Mouse (Mus musculus) heart, embryonic 16.5 days (tissue): ENCODE data around the gene Tmem234. TPM values are rescaled to one million over a fixed set of nuclear protein-coding genes. Genes with fewer than 3 reads are reported as not detected.

Experiments
- ATAC-seq: fragments of 200-750 bp; cut with Nextera tagmentation; replicated peaks from 2 replicates; pipeline ENCODE4 v1.8.0; 2017; ENCODE audit warnings: moderate number of reproducible peaks; ENCODE audit not compliant: insufficient read depth, low FRiP score; ENCODE audit errors: extremely low read depth
- H3K27ac ChIP-seq: fragments of 300-500 bp; sonication (generic); 2 replicates; pipeline ENCODE4 v1.5.1; 2014; ENCODE audit warnings: mild to moderate bottlenecking, low read length, control low read depth, moderate library complexity
- H3K27me3 ChIP-seq: fragments of 300-500 bp; sonication (generic); 2 replicates; pipeline ENCODE4 v1.6.1; 2014; ENCODE audit warnings: low read length, mixed read lengths; ENCODE audit not compliant: control insufficient read depth, insufficient read depth
- H3K36me3 ChIP-seq: fragments of 300-500 bp; sonication (generic); 2 replicates; pipeline ENCODE4 v1.6.1; 2014; ENCODE audit not compliant: control insufficient read depth, insufficient read depth
- H3K4me1 ChIP-seq: fragments of 300-500 bp; sonication (generic); 2 replicates; pipeline ENCODE4 v1.6.1; 2014; ENCODE audit warnings: low read length, mixed read lengths; ENCODE audit not compliant: control insufficient read depth, insufficient read depth
- H3K4me2 ChIP-seq: fragments of 300-500 bp; sonication (generic); 2 replicates; pipeline ENCODE4 v1.6.1; 2014; ENCODE audit warnings: low read depth, mild to moderate bottlenecking, control low read depth, low read length
- H3K4me3 ChIP-seq: fragments of 300-500 bp; sonication (generic); 2 replicates; pipeline ENCODE4 v1.5.1; 2014; ENCODE audit warnings: mild to moderate bottlenecking, control low read depth, low read length
- H3K9ac ChIP-seq: fragments of 300-500 bp; sonication (generic); 2 replicates; pipeline ENCODE4 v1.6.1; 2014; ENCODE audit warnings: low read length, control low read depth
- H3K9me3 ChIP-seq: fragments of 300-500 bp; sonication (generic); replicated peaks from 2 replicates; pipeline ENCODE4 v1.6.1; 2016; ENCODE audit warnings: low read length; ENCODE audit not compliant: control insufficient read depth
- WGBS: fragments of 180-500 bp; shearing (Covaris S2); extraction: QIAGEN DNeasy Blood & Tissue Kit; methylation state at CpG from one replicate; pipeline ENCODE4 v1.1.7; 2014; 5-methylcytosine and 5-hydroxymethylcytosine counted together
- polyA plus RNA-seq: library from polyadenylated mRNA; unstranded; fragments of >200 nt; fragmentation: Nextera tagmentation; extraction: Ambion mirVana; gene quantifications from 2 replicates; pipeline ENCODE4 v1.2.1, GENCODE M21; 2015

Gene Tmem234
- polyA plus RNA-seq, 1 experiment from 2014 or later: 148 TPM

GRCm38 (mm10) chr4:129576863-129577491 lies 23.5 kb upstream of the Tmem234 start:
- Histone ChIP-seq H3K27ac (no peak overlapping the region), H3K9ac (peak overlapping the region; percentile 6; the same call in 1 of the 2 replicates), H3K4me3 (peak overlapping the region; percentile 8; the same call in 1 of the 2 replicates), H3K4me1 (peaks cover 9% of the 10 kb centered on the region), H3K4me2 (peak overlapping the region; percentile 35), H3K36me3 (no peaks in the 10 kb centered on the region), H3K27me3 (no peaks in the 10 kb centered on the region), H3K9me3 (no peaks in the 10 kb centered on the region)
- WGBS: 24% methylated on average over 21 of the region's 21 CpGs
- ATAC-seq: no peak

- 81% methylated on average over 7 of the region's 7 CpGs for WGBS
- Histone ChIP-seq H3K9me3 (no peaks in the 10 kb centered on the region), H3K27ac (peak overlapping the region; percentile 70), H3K4me3 (no peak overlapping the region), H3K4me1 (peaks cover 8% of the 10 kb centered on the region), H3K4me2 (peak overlapping the region; percentile 35), H3K9ac (no peak overlapping the region), H3K36me3 (no peaks in the 10 kb centered on the region), H3K27me3 (no peaks in the 10 kb centered on the region)
- ATAC-seq: no peak
Observed at GRCm38 (mm10) chr4:129577688-129578087, 22.8 kb upstream of the Tmem234 start.

GRCm38 (mm10) chr4:129578466-129578865 lies 22.0 kb upstream of the Tmem234 start, which contains the start of gene Fam167b:
Gene Fam167b (minus strand): TSS chr4:129578549.
- 54% methylated on average over 5 of the region's 5 CpGs for WGBS
- no peaks in the 10 kb centered on the region for H3K27me3 ChIP-seq
- H3K27ac ChIP-seq: peak within 1 kb of the TSS; percentile 70
- no peaks in the 10 kb centered on the region for H3K9me3 ChIP-seq
- no peak within 1 kb of the TSS for H3K4me3 ChIP-seq
- peak within 1 kb of the TSS; percentile 6; the same call in 1 of the 2 replicates for H3K9ac ChIP-seq
- 0 out of 2 replicates have a peak, but pooled peaks have one; percentile 16 for ATAC-seq
- H3K36me3 ChIP-seq: no peaks in the 10 kb centered on the region
- H3K4me1 ChIP-seq: peaks cover 7% of the 10 kb centered on the region
- H3K4me2 ChIP-seq: peak within 1 kb of the TSS; percentile 35

- WGBS: 67% methylated on average over 7 of the region's 7 CpGs
- peaks cover 10% of the 10 kb centered on the region; the same call in 1 of the 2 replicates for H3K4me1 ChIP-seq
- 0 out of 2 replicates have a peak overlapping the region, but pooled peaks have one; percentile 22 for H3K27ac ChIP-seq
- H3K9me3 ChIP-seq: no peaks in the 10 kb centered on the region
- no peak overlapping the region for H3K4me3 ChIP-seq
- no peaks in the 10 kb centered on the region for H3K27me3 ChIP-seq
- no peak for ATAC-seq
- no peaks in the 10 kb centered on the region for H3K36me3 ChIP-seq
- no peak overlapping the region for H3K9ac ChIP-seq
- no peak overlapping the region for H3K4me2 ChIP-seq
Observed at GRCm38 (mm10) chr4:129580347-129580746, 20.1 kb upstream of the Tmem234 start.

GRCm38 (mm10) chr4:129582251-129582650 lies 18.2 kb upstream of the Tmem234 start:
- WGBS: 75% methylated on average over 1 of the region's 1 CpGs
- Histone ChIP-seq H3K27me3 (no peaks in the 10 kb centered on the region), H3K9me3 (no peaks in the 10 kb centered on the region), H3K4me1 (peaks cover 8% of the 10 kb centered on the region; the same call in 1 of the 2 replicates), H3K27ac (no peak overlapping the region), H3K4me2 (no peak overlapping the region), H3K4me3 (no peak overlapping the region), H3K36me3 (no peaks in the 10 kb centered on the region), H3K9ac (no peak overlapping the region)
- no peak for ATAC-seq

- no peak; the same call in 1 of the 2 replicates for ATAC-seq
- no peaks in the 10 kb centered on the region for H3K36me3 ChIP-seq
- H3K4me3 ChIP-seq: peak overlapping the region; percentile 62
- H3K9ac ChIP-seq: peak overlapping the region; percentile 76
- no peaks in the 10 kb centered on the region for H3K27me3 ChIP-seq
- H3K4me2 ChIP-seq: peak overlapping the region; percentile 85
- 70% methylated on average over 1 of the region's 1 CpGs for WGBS
- H3K4me1 ChIP-seq: peaks cover 8% of the 10 kb centered on the region; the same call in 1 of the 2 replicates
- H3K27ac ChIP-seq: peak overlapping the region; percentile 73
- no peaks in the 10 kb centered on the region for H3K9me3 ChIP-seq
Observed at GRCm38 (mm10) chr4:129584370-129584769, 16.1 kb upstream of the Tmem234 start.

GRCm38 (mm10) chr4:129584884-129585608 lies 15.4 kb upstream of the Tmem234 start:
- ATAC-seq: peak; percentile 69
- Histone ChIP-seq H3K4me1 (peaks cover 8% of the 10 kb centered on the region; the same call in 1 of the 2 replicates), H3K9me3 (no peaks in the 10 kb centered on the region), H3K36me3 (no peaks in the 10 kb centered on the region), H3K27ac (peak overlapping the region; percentile 73), H3K4me2 (peak overlapping the region; percentile 85), H3K27me3 (no peaks in the 10 kb centered on the region), H3K4me3 (peak overlapping the region; percentile 62), H3K9ac (peak overlapping the region; percentile 76)
- WGBS: 1% methylated on average over 36 of the region's 36 CpGs

- Histone ChIP-seq H3K27ac (no peak overlapping the region), H3K36me3 (peaks cover 4% of the 10 kb centered on the region), H3K9me3 (no peaks in the 10 kb centered on the region), H3K4me3 (no peak overlapping the region; the same call in 1 of the 2 replicates), H3K27me3 (no peaks in the 10 kb centered on the region), H3K9ac (no peak overlapping the region; the same call in 1 of the 2 replicates), H3K4me2 (peak overlapping the region; percentile 85; the same call in 1 of the 2 replicates), H3K4me1 (peaks cover 8% of the 10 kb centered on the region; the same call in 1 of the 2 replicates)
- no peak for ATAC-seq
- WGBS: 78% methylated on average over 9 of the region's 9 CpGs
Observed at GRCm38 (mm10) chr4:129585773-129586172, 14.7 kb upstream of the Tmem234 start.

GRCm38 (mm10) chr4:129586943-129587342 lies 13.5 kb upstream of the Tmem234 start:
- peaks cover 15% of the 10 kb centered on the region for H3K36me3 ChIP-seq
- ATAC-seq: no peak
- 59% methylated on average over 1 of the region's 1 CpGs for WGBS

More at GRCm38 (mm10) chr4:129586943-129587342, 13.5 kb upstream of the Tmem234 start:
- H3K4me2 ChIP-seq: no peak overlapping the region
- H3K27me3 ChIP-seq: no peaks in the 10 kb centered on the region
- no peaks in the 10 kb centered on the region for H3K9me3 ChIP-seq
- peaks cover 8% of the 10 kb centered on the region; the same call in 1 of the 2 replicates for H3K4me1 ChIP-seq
- H3K4me3 ChIP-seq: no peak overlapping the region
- no peak overlapping the region for H3K9ac ChIP-seq
- no peak overlapping the region for H3K27ac ChIP-seq
